Mouse (Mus musculus) heart, postnatal 0 days (tissue): Measurements from ENCODE around the gene Dok3.

ENCODE experiments used
- CTCF ChIP-seq: IDR thresholded peaks from 2 replicates; pipeline ENCODE4 v1.5.1; 2016; ENCODE audit warnings: antibody characterized with exemption, control low read depth, low read depth
- EP300 ChIP-seq: IDR thresholded peaks from 2 replicates; pipeline ENCODE4 v1.6.1; 2016; ENCODE audit warnings: antibody characterized with exemption, low read depth

GRCm38 (mm10) chr13:55519606-55520005 lies 9.5 kb downstream of the Dok3 start:
- TF ChIP-seq CTCF, result no peak
- TF ChIP-seq EP300, result no peak
